Mouse (Mus musculus): ENCODE results near the gene Slc11a1.

DNA sequence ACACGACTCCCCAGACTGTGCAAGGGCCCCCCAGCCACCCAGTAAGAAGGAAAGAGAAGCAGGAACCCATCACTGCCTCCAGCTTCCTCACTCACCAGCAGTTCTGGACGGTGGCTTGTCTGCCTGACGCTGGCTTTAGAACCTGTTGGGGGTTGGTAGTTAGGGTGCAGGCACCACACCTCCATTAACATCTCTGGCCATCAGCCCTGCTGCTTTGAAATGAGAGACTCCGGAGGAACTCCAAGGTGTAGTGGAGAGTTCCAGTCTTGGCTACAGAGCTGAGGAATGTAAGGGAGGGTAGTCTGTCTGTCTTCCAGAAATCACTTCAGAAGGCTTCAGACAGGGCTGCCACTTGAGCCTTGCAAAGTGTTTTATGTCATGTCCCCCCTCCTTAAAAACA, 5.0 kb upstream of the Slc11a1 start:
- TF ChIP-seq CTCF (IDR thresholded peaks at IDR 0.05; ENCODE audit: extremely low read depth, insufficient read depth, insufficient read length, insufficient replicate concordance), result no peak
- TF ChIP-seq POLR2A (IDR thresholded peaks at IDR 0.05; ENCODE audit: low read depth, low read length), result no peak

Measured in spleen, adult 2 months (tissue).